Mouse (Mus musculus) testis, adult 2 months (tissue): ENCODE results near the gene Ermard.

ENCODE experiments used
- CTCF ChIP-seq: fragments of 200-500 bp; IDR thresholded peaks from 2 replicates; pipeline ENCODE4 v1.5.1; 2012; ENCODE audit warnings: low read depth, mild to moderate bottlenecking, inconsistent platforms, low read length, moderate library complexity; ENCODE audit not compliant: control insufficient read depth, insufficient read depth, insufficient replicate concordance
- POLR2A ChIP-seq: fragments of 200-500 bp; IDR thresholded peaks from 2 replicates; pipeline ENCODE4 v1.6.1; 2012; ENCODE audit warnings: low read depth, mild to moderate bottlenecking, inconsistent platforms, low read length, moderate library complexity; ENCODE audit not compliant: control insufficient read depth

DNA sequence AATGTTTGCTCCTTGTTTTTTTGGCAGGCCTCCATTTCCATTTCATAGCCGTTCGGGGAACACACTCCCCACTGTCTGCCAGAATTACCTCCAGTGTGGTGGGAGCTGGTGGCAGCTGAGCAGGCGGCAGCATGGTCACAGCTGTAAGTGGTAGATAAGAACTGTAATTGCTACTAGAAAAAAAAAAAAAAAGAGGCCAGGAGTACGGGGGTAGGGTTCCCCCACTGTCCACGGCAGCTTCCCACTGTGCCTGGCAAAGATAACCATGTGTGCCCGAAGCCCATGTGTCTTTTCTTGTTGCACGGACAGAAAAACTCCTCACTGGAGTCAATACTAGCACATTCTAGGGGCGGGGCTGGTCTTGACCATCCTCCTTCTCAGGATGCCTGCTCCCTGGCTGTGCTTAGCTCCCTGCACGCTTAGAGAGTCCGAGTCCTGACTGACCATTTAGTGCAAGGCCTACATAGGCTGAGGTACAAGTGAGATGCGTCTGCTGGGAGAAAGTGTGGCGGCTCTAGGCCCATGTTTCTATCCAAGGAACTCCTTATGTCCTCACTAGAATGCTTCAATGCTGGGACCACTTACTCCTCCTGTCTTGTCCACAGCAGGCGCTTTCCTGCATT lies 43.3 kb downstream of the Ermard start:
- no peak for TF ChIP-seq CTCF
- no peak for TF ChIP-seq POLR2A
